Mouse (Mus musculus) C2C12 (cell line): Measurements from ENCODE around the gene Gm10563.

Source experiments
- CEBPB ChIP-seq: IDR thresholded peaks from one replicate; pipeline ENCODE4 v1.6.1; 2011; ENCODE audit warnings: low read depth, mild to moderate bottlenecking, control low read depth, moderate library complexity
- CTCF ChIP-seq: IDR thresholded peaks from one replicate; pipeline ENCODE4 v1.5.1; 2011; ENCODE audit not compliant: control insufficient read depth, insufficient read depth, insufficient read length
- FOSL1 ChIP-seq: IDR thresholded peaks from one replicate; pipeline ENCODE4 v1.8.0; 2011; ENCODE audit warnings: mild to moderate bottlenecking, low read length; ENCODE audit not compliant: poor library complexity, insufficient read depth, severe bottlenecking
- MAX ChIP-seq: IDR thresholded peaks from one replicate; pipeline ENCODE4 v1.6.1; 2011; ENCODE audit warnings: mild to moderate bottlenecking, control low read depth
- MYOD1 ChIP-seq: IDR thresholded peaks from one replicate; pipeline ENCODE4 v1.6.1; 2011; ENCODE audit warnings: low read depth; ENCODE audit not compliant: control insufficient read depth, insufficient read length
- MYOG ChIP-seq: IDR thresholded peaks from one replicate; pipeline ENCODE4 v1.6.1; 2011; ENCODE audit not compliant: control insufficient read depth, insufficient read length; ENCODE audit errors: extremely low read depth
- USF1 ChIP-seq: IDR thresholded peaks from one replicate; pipeline ENCODE4 v1.6.1; 2011; ENCODE audit warnings: low read depth, mild to moderate bottlenecking, control low read depth, moderate library complexity

DNA sequence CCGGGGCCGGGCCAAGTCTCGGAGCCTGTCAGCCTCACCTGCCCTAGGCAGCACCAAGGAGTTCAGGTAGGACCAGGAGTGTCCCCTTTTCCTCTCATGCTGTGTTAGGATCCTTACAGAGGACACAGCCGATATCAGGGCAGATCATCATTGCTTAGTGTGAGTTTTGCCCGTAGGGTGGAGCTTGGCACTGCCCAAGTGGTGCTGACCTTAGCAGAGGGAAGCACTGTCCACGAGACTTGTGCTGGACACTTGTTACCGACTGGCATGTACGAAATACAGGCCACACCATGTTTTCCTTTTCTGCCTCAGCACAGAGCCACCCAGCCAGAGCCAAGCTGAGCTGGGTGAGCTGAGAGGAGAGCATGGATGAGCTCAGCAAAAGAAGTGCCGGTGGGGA lies 68.1 kb downstream of the Gm10563 start:
- TF ChIP-seq CTCF (no peak), MYOG (no peak), FOSL1 (no peak), CEBPB (no peak), USF1 (no peak), MAX (no peak), MYOD1 (no peak)
